Mouse (Mus musculus): Measurements from ENCODE around the gene Jazf1.

DNA sequence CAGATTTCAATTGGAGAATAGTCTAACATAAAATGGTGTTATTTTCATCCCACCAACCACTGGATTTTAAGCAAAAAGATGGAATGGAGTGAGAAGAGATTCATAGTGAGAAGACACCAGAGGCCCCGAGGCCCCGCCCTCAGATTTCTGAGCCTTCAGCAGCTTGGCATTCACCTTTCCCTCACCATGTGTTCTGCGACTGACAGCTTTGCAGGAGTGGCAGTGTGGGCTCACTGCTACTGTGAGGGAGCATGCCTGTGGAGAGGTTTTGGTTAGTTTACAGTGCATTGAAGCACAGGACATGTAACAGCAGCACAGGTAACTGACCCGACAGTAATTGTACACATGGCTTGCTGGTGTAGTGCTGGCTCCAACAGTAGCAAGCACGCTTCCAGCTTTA is 118.1 kb downstream of the Jazf1 start:
- TF ChIP-seq CTCF (IDR thresholded peaks at IDR 0.05; ENCODE audit: low read depth) (no peak), EP300 (IDR thresholded peaks at IDR 0.05; ENCODE audit: low read depth) (no peak)

Measured in liver, embryonic 14.5 days (tissue).